Mouse (Mus musculus) layer of hippocampus, adult 11-12 months (tissue): ENCODE measurements around the gene Prkce.

ENCODE experiments used
- DNase-seq: peaks from one replicate; pipeline ENCODE4 v3.0.0; 2022; ENCODE audit warnings: low spot score

The Prkce gene

GRCm38 (mm10) chr17:86336652-86337073 lies 169.1 kb downstream of the Prkce start:
- DNase-seq, result no peak

DNA sequence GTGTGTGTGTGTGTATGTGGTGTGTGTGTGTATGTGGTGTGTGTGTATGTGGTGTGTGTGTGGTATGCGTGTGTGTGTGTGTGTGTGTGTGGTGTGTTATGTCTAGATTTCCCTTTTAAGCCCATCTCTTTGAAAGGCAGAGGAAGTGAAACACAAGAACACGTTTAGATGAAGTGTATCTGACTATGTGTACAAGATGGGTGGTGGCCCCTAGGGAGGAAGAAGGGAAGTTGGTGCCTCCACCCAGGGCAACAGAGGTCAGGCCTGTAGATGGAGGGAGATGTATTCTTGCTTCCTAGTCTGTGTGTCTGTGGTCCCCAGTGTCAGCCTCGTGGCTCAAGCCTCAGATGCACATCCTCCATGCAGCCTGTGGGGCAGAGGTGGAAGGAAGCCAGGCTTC lies 169.5 kb downstream of the Prkce start:
- no peak for DNase-seq

- no peak for DNase-seq
Observed at GRCm38 (mm10) chr17:86338328-86338727, 170.7 kb downstream of the Prkce start.

GRCm38 (mm10) chr17:86344032-86344431 lies 176.4 kb downstream of the Prkce start:
- DNase-seq, result no peak

GRCm38 (mm10) chr17:86345234-86346005 lies 177.8 kb downstream of the Prkce start:
- DNase-seq, result peak; percentile 92

DNA sequence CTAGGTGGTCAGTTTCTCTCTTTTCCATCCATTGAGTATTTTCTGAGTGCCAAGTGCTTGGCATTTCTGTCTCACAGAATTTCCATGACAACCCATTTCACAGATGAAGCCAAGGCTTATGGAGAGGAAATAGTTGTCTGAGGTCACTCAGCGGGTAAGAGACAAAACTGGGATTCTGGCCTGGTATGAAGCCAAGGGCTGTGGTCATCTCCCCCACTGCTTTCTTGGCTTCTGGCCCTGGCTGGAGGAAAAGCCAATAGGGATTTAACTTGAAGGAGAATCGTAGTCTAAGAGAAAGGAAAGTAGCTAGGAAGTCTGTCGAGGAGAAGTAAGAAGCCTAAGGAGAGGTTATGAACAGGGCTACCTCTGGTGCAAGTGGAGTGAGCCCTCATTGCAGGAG lies 182.7 kb downstream of the Prkce start:
- DNase-seq, result no peak

DNA sequence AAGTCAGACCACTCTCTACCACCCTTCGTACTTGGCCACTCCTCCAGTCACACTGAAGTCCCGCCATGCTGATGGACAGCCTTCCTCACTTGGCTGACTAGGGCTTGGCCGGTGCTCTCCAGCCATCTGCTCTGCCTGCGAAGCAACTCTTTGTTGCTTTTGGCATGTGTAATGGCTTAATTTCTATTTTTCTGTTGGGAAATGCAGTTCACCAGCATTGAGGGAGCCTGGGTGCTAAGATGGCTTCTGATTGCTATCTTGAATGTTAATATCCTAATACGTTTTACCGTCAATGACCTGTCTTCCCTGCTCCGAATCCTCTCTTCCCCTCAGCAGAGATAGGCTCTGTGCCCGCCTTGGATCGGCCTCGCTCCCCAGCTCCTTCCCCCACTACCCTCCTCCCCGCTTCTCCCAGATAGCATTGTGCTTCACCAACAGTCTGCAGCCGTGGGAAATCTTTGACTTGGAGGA lies 183.2 kb downstream of the Prkce start:
- no peak for DNase-seq

- no peak for DNase-seq
Observed at GRCm38 (mm10) chr17:86351282-86351681, 183.7 kb downstream of the Prkce start.

GRCm38 (mm10) chr17:86352247-86353037 lies 184.9 kb downstream of the Prkce start:
- no peak for DNase-seq

GRCm38 (mm10) chr17:86353679-86354078 lies 186.1 kb downstream of the Prkce start:
- DNase-seq, result no peak

DNA sequence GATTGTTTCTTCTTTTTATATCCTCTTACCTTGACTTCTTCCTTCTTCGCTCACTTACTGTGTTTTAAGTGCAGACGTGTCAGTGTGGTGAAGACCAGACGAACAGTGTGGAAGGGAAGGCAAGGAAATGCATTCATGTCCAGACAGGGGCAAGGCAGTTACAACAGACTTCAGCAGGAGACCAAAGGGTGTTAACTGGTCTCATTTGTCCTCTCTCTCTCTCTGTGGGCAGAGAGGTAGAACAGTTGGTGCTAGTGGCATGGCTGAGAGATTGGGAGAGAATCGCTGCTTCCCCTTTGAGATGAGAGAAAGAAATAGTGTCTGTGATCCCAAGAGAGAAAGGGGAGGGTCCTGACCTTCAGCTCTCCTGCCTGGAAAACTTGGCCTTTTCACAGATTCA lies 186.5 kb downstream of the Prkce start:
- DNase-seq, result no peak

- DNase-seq, result no peak
Observed at GRCm38 (mm10) chr17:86354896-86355295, 187.3 kb downstream of the Prkce start.

- DNase-seq, result no peak
Observed at GRCm38 (mm10) chr17:86355318-86355717, 187.7 kb downstream of the Prkce start.

- DNase-seq, result no peak
Observed at GRCm38 (mm10) chr17:86355772-86356451, 188.3 kb downstream of the Prkce start.

GRCm38 (mm10) chr17:86358388-86358787 lies 190.8 kb downstream of the Prkce start:
- no peak for DNase-seq

DNA sequence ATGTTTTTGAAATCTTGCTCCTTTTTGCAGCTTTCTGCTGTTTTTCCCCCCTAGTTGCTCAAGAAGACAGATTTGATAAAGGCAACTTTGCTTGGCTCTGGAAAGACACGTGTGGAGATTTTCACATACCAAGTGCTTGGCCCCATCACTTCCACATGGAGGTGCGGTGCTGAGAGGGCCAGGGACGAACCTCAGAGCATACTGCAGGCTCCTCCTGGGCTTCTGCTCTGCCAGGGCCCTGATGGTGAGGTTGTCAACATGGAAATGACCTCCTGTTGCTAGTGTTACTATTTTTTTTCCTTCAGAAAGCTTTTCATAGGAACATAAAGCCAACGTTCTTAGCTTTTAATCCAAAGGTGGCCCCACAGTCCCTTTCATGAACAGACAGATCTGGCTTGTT lies 191.3 kb downstream of the Prkce start:
- DNase-seq, result no peak

- DNase-seq, result no peak
Observed at GRCm38 (mm10) chr17:86360849-86361248, 193.3 kb downstream of the Prkce start.

DNA sequence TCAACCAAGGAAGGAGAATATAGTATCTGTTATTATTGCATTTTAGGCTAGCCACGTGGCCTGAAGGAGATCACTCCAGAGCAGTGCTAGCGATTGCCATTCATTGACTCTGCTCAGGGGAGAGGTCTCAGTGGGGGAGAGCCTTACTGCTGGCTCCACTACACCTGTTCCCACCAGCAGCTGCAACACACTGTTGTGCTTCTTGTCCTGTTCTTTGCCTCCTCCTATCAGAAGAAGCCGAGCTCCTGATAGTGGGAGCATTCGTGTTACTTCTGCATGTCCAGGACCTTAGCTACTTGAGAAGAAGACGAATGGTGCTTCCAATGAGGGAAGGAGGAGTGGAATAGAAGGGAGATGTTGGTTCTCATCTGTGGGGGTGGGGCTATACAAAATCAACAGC lies 195.8 kb downstream of the Prkce start:
- no peak for DNase-seq

- no peak for DNase-seq
Observed at GRCm38 (mm10) chr17:86364349-86365075, 196.9 kb downstream of the Prkce start.

DNA sequence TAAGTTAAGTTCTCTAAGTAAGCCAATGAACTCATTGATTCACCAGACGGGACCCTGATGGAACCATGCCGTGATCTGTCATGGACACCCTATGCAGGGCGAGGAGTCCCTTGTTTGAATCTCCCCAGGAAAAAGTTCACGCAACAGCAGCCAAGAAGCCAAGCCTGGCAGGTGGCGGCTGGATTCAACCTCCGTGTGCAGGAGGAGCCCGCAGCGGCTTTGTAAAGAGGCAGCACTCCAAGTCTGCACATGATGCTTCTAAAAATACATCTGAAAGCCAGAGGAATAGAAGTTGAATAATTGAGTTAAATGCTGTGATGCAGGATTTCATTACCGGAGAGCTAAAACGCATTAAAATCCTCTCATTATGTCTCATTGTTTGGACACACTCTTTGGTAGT lies 199.3 kb downstream of the Prkce start:
- no peak for DNase-seq

DNA sequence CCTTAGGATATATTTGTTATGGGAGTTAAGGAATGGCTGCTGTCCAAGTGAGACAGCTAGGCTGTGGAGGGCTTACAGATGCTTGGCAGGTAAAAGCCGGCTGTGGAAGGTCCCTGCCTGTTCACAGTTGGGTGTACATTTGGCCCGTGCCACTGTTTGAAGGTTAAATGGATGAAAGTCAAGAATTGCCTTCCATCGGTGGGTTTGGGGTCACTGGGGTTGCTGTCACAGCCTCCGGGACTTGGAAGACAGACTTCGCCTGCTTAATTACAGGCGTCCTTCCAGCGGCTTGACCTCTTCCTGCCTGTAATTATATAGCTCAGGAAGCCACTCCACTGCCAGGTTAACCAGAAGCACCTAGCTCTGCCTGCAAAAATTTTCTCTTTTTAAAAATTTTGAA lies 200.1 kb downstream of the Prkce start:
- no peak for DNase-seq
